Mouse (Mus musculus) G1E (cell line): ENCODE measurements around the gene Myl12a.

Experiments used
- CTCF ChIP-seq: IDR thresholded peaks from 2 replicates; pipeline ENCODE4 v1.5.1; 2012; ENCODE audit warnings: low read depth, low read length, inconsistent platforms, mixed read lengths
- GATA1 ChIP-seq: IDR thresholded peaks from 2 replicates; pipeline ENCODE4 v1.6.1; 2012; ENCODE audit warnings: borderline replicate concordance, low read length, inconsistent platforms, mixed read lengths
- GATA2 ChIP-seq: IDR thresholded peaks from 2 replicates; pipeline ENCODE4 v1.6.1; 2012; ENCODE audit warnings: low read depth, low read length, inconsistent platforms, borderline replicate concordance
- POLR2AphosphoS5 ChIP-seq: IDR thresholded peaks from 2 replicates; pipeline ENCODE4 v1.6.1; 2012; ENCODE audit warnings: low read depth, low read length, inconsistent platforms; ENCODE audit not compliant: insufficient replicate concordance
- TAL1 ChIP-seq: conservative IDR thresholded peaks from 2 replicates; pipeline ENCODE4 v1.6.1; 2012; ENCODE audit warnings: low read depth, low read length, inconsistent platforms, mixed read lengths

DNA sequence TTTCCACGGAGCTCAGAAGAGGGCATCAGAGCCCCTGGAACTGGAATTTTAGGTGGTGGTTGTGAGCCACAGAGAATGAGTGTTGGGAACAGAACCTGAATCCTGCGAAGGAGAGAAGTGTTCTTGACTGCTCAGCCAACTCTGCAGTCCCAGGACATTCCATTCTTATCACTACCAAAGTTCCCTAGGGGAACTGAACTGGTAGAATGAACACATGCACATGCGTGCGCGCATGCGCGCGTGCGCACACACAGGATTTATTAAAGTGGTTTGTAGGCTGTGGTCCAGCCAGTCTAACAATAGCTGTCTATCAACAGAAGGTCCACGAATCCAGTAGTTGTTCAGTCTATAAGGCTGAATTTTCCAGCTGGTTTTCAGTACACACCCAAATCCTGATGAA, 21.4 kb upstream of the Myl12a start:
- no peak for TF ChIP-seq TAL1
- TF ChIP-seq CTCF, result no peak
- no peak for TF ChIP-seq POLR2AphosphoS5
- TF ChIP-seq GATA1, result no peak
- no peak for TF ChIP-seq GATA2
